Mouse (Mus musculus): ENCODE data around the gene Trarg1. TPM values are rescaled to one million over a fixed set of nuclear protein-coding genes. Genes with fewer than 3 reads are reported as not detected.

Trarg1 gene
- polyA plus RNA-seq, 2 experiments, result not detected

GRCm38 (mm10) chr11:76650862-76651560 lies 28.6 kb upstream of the Trarg1 start:
- no peaks in the 10 kb centered on the region for H3K4me1 ChIP-seq (replicated peaks; ENCODE audit: control insufficient read depth in 2 of 2, insufficient read depth in 2 of 2, low read length in 1 of 2)
- no peak overlapping the region for H3K9ac ChIP-seq (replicated peaks)
- no peaks in the 10 kb centered on the region for H3K36me3 ChIP-seq (replicated peaks; ENCODE audit: control insufficient read depth, insufficient read depth, low read depth)
- no peak overlapping the region for H3K4me2 ChIP-seq (ENCODE audit: low read depth)
- H3K9me3 ChIP-seq (ENCODE audit: control insufficient read depth, low read length), result no peaks in the 10 kb centered on the region
- ATAC-seq (ENCODE audit: insufficient read depth), result no peak
- no peak overlapping the region for H3K4me3 ChIP-seq (ENCODE audit: insufficient read depth in 1 of 2, low read depth in 2 of 2, low read length in 2 of 2)
- TF ChIP-seq EP300 (IDR thresholded peaks at IDR 0.05; ENCODE audit: low read depth), result no peak
- TF ChIP-seq CTCF (IDR thresholded peaks at IDR 0.05; ENCODE audit: low read depth), result no peak
- 43% methylated on average over 12 of the region's 14 CpGs for WGBS (ENCODE audit: insufficient replicate concordance)
- no peak overlapping the region for H3K27ac ChIP-seq
- no peak for DNase-seq (ENCODE audit: low read depth in 3 of 3, low spot score in 3 of 3)
- peaks cover 3% of the 10 kb centered on the region for H3K27me3 ChIP-seq (ENCODE audit: control insufficient read depth, insufficient read depth, low read length)

DNA sequence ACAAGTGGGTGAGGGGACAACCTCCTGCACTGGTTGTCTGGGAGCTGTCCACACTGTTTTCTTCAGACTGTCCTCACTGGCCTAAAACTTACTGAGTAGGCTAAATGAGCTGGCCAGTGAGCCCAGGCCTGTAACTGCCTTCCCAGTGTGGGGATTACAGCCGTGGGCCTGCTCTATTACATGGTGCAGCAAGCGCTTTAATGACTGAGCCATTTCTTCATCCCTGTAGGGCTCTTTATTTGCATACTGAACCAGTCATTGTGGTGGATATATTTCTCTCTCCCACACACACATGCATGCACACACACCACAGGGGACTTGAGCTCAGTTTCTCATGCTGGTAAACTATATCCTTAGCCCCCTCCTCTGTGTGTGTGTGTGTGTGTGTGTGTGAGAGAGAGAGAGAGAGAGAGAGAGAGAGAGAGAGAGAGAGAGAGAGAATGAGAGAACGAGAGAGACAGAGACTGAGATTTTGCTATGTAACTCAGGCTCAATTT lies 26.7 kb upstream of the Trarg1 start:
- Histone ChIP-seq H3K4me2 (ENCODE audit: low read depth) (no peak overlapping the region), H3K27me3 (ENCODE audit: control insufficient read depth, insufficient read depth, low read length) (no peaks in the 10 kb centered on the region), H3K36me3 (replicated peaks; ENCODE audit: control insufficient read depth, insufficient read depth, low read depth) (no peaks in the 10 kb centered on the region), H3K4me3 (ENCODE audit: insufficient read depth in 1 of 2, low read depth in 2 of 2, low read length in 2 of 2) (no peak overlapping the region), H3K9me3 (ENCODE audit: control insufficient read depth, low read length) (no peaks in the 10 kb centered on the region), H3K4me1 (replicated peaks; ENCODE audit: control insufficient read depth in 2 of 2, insufficient read depth in 2 of 2, low read length in 1 of 2) (no peaks in the 10 kb centered on the region), H3K9ac (replicated peaks) (no peak overlapping the region), H3K27ac (no peak overlapping the region)
- TF ChIP-seq EP300 (IDR thresholded peaks at IDR 0.05; ENCODE audit: low read depth) (no peak), CTCF (IDR thresholded peaks at IDR 0.05; ENCODE audit: low read depth) (no peak)
- DNase-seq (ENCODE audit: low read depth in 3 of 3, low spot score in 3 of 3), result no peak
- 42% methylated on average over 3 of the region's 3 CpGs for WGBS (ENCODE audit: insufficient replicate concordance)
- no peak for ATAC-seq (ENCODE audit: insufficient read depth)

- TF ChIP-seq EP300 (IDR thresholded peaks at IDR 0.05; ENCODE audit: low read depth) (no peak), CTCF (IDR thresholded peaks at IDR 0.05; ENCODE audit: low read depth) (peak; percentile 45)
- no peak overlapping the region for H3K9ac ChIP-seq (replicated peaks)
- peak in 1 of 3 experiments; percentile 4 for DNase-seq (ENCODE audit: low read depth in 3 of 3, low spot score in 3 of 3)
- H3K9me3 ChIP-seq (ENCODE audit: control insufficient read depth, low read length), result no peaks in the 10 kb centered on the region
- 7% methylated on average over 10 of the region's 10 CpGs for WGBS (ENCODE audit: insufficient replicate concordance)
- no peaks in the 10 kb centered on the region for H3K4me1 ChIP-seq (replicated peaks; ENCODE audit: control insufficient read depth in 2 of 2, insufficient read depth in 2 of 2, low read length in 1 of 2)
- H3K27ac ChIP-seq, result no peak overlapping the region
- no peaks in the 10 kb centered on the region for H3K36me3 ChIP-seq (replicated peaks; ENCODE audit: control insufficient read depth, insufficient read depth, low read depth)
- no peak for ATAC-seq (ENCODE audit: insufficient read depth)
- no peak overlapping the region for H3K4me2 ChIP-seq (ENCODE audit: low read depth)
- H3K27me3 ChIP-seq (ENCODE audit: control insufficient read depth, insufficient read depth, low read length), result no peaks in the 10 kb centered on the region
- no peak overlapping the region for H3K4me3 ChIP-seq (ENCODE audit: insufficient read depth in 1 of 2, low read depth in 2 of 2, low read length in 2 of 2)
Observed at GRCm38 (mm10) chr11:76655106-76655505, 24.5 kb upstream of the Trarg1 start.

GRCm38 (mm10) chr11:76657450-76657970 lies 22.1 kb upstream of the Trarg1 start:
- DNase-seq (ENCODE audit: low read depth in 3 of 3, low spot score in 3 of 3), result no peak
- Histone ChIP-seq H3K27ac (no peak overlapping the region), H3K4me2 (ENCODE audit: low read depth) (no peak overlapping the region), H3K9me3 (ENCODE audit: control insufficient read depth, low read length) (no peaks in the 10 kb centered on the region), H3K4me3 (ENCODE audit: insufficient read depth in 1 of 2, low read depth in 2 of 2, low read length in 2 of 2) (no peak overlapping the region), H3K27me3 (ENCODE audit: control insufficient read depth, insufficient read depth, low read length) (no peaks in the 10 kb centered on the region), H3K36me3 (replicated peaks; ENCODE audit: control insufficient read depth, insufficient read depth, low read depth) (no peaks in the 10 kb centered on the region), H3K4me1 (replicated peaks; ENCODE audit: control insufficient read depth in 2 of 2, insufficient read depth in 2 of 2, low read length in 1 of 2) (no peaks in the 10 kb centered on the region), H3K9ac (replicated peaks) (no peak overlapping the region)
- TF ChIP-seq CTCF (IDR thresholded peaks at IDR 0.05; ENCODE audit: low read depth) (no peak), EP300 (IDR thresholded peaks at IDR 0.05; ENCODE audit: low read depth) (no peak)
- ATAC-seq (ENCODE audit: insufficient read depth), result no peak
- 52% methylated on average over 4 of the region's 4 CpGs for WGBS (ENCODE audit: insufficient replicate concordance)

- 49% methylated on average over 14 of the region's 14 CpGs for WGBS (ENCODE audit: insufficient replicate concordance)
- TF ChIP-seq EP300 (IDR thresholded peaks at IDR 0.05; ENCODE audit: low read depth) (no peak), CTCF (IDR thresholded peaks at IDR 0.05; ENCODE audit: low read depth) (no peak)
- no peaks in the 10 kb centered on the region for H3K27me3 ChIP-seq (ENCODE audit: control insufficient read depth, insufficient read depth, low read length)
- no peak overlapping the region for H3K27ac ChIP-seq
- no peaks in the 10 kb centered on the region for H3K4me1 ChIP-seq (replicated peaks; ENCODE audit: control insufficient read depth in 2 of 2, insufficient read depth in 2 of 2, low read length in 1 of 2)
- H3K4me2 ChIP-seq (ENCODE audit: low read depth), result no peak overlapping the region
- H3K9me3 ChIP-seq (ENCODE audit: control insufficient read depth, low read length), result no peaks in the 10 kb centered on the region
- H3K9ac ChIP-seq (replicated peaks), result no peak overlapping the region
- no peak overlapping the region for H3K4me3 ChIP-seq (ENCODE audit: insufficient read depth in 1 of 2, low read depth in 2 of 2, low read length in 2 of 2)
- H3K36me3 ChIP-seq (replicated peaks; ENCODE audit: control insufficient read depth, insufficient read depth, low read depth), result no peaks in the 10 kb centered on the region
- ATAC-seq (ENCODE audit: insufficient read depth), result no peak
- no peak for DNase-seq (ENCODE audit: low read depth in 3 of 3, low spot score in 3 of 3)
Observed at GRCm38 (mm10) chr11:76659138-76659930, 20.3 kb upstream of the Trarg1 start.

All from liver, embryonic 14.5 days (tissue).